Mouse (Mus musculus) stomach, embryonic 16.5 days (tissue): ENCODE data around the gene Nup54. TPM values are rescaled to one million over a fixed set of nuclear protein-coding genes. Genes with fewer than 3 reads are reported as not detected.

Source experiments
- ATAC-seq: fragments of 200-750 bp; cut with Nextera tagmentation; 2 replicates; pipeline ENCODE4 v1.8.0; 2017; ENCODE audit warnings: moderate number of reproducible peaks, moderate TSS enrichment; ENCODE audit not compliant: insufficient read depth, low FRiP score
- H3K27ac ChIP-seq: fragments of 300-500 bp; sonication (generic); 2 replicates; pipeline ENCODE4 v1.5.1; 2014; ENCODE audit warnings: low read length
- H3K27me3 ChIP-seq: fragments of 300-500 bp; sonication (generic); 2 replicates; pipeline ENCODE4 v1.6.1; 2014; ENCODE audit warnings: low read length, control low read depth, mixed read lengths; ENCODE audit not compliant: control insufficient read depth, insufficient read depth
- H3K36me3 ChIP-seq: fragments of 300-500 bp; sonication (generic); 2 replicates; pipeline ENCODE4 v1.6.1; 2014; ENCODE audit warnings: low read length; ENCODE audit not compliant: control insufficient read depth, insufficient read depth
- H3K4me1 ChIP-seq: fragments of 300-500 bp; sonication (generic); 2 replicates; pipeline ENCODE4 v1.6.1; 2014; ENCODE audit warnings: low read length, control low read depth, mixed read lengths; ENCODE audit not compliant: control insufficient read depth, insufficient read depth
- H3K4me2 ChIP-seq: fragments of 300-500 bp; sonication (generic); 2 replicates; pipeline ENCODE4 v1.6.1; 2014; ENCODE audit warnings: low read depth, low read length, mixed read lengths
- H3K4me3 ChIP-seq: fragments of 300-500 bp; sonication (generic); replicated peaks from 2 replicates; pipeline ENCODE4 v1.5.1; 2014; ENCODE audit warnings: mild to moderate bottlenecking, low read length
- H3K9ac ChIP-seq: fragments of 300-500 bp; sonication (generic); 2 replicates; pipeline ENCODE4 v1.6.1; 2014; ENCODE audit warnings: low read length
- H3K9me3 ChIP-seq: fragments of 300-500 bp; sonication (generic); replicated peaks from 2 replicates; pipeline ENCODE4 v1.6.1; 2016; ENCODE audit warnings: low read length, control low read depth; ENCODE audit not compliant: control insufficient read depth
- WGBS: fragments of 180-500 bp; shearing (Covaris S2); extraction: QIAGEN DNeasy Blood & Tissue Kit; methylation state at CpG from one replicate; pipeline ENCODE4 v1.1.7; 2014; 5-methylcytosine and 5-hydroxymethylcytosine counted together
- polyA plus RNA-seq: library from polyadenylated mRNA; unstranded; fragments of >200 nt; fragmentation: Nextera tagmentation; extraction: Ambion mirVana; gene quantifications from 2 replicates; pipeline ENCODE4 v1.2.1, GENCODE M21; 2015

Nup54 gene
- polyA plus RNA-seq, 1 experiment from 2014 or later: 47.3 TPM

DNA sequence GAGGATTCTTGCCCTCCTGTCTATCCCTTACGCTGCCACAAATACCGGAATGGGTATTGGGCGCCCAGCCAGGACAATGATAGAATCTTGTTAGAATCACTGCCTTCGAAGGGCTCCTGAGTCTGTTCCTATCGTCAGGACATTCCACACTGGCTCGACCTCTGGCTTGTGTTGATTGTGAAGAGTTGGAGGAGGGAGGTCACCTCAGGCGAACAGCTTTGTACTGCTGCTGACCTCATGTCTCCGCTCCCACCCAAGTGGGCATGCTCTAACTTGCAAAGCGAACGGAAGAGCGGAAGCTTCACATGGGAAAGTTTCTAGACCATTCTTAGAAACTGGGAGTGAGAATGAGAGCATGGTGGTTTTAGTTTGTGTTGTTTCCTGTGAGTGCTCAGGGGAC, 47.6 kb downstream of the Nup54 start:
- Histone ChIP-seq H3K27ac (no peak overlapping the region), H3K36me3 (no peaks in the 10 kb centered on the region), H3K4me1 (no peaks in the 10 kb centered on the region), H3K4me3 (no peak overlapping the region), H3K9ac (no peak overlapping the region), H3K4me2 (no peak overlapping the region), H3K9me3 (no peaks in the 10 kb centered on the region), H3K27me3 (peaks cover 4% of the 10 kb centered on the region; the same call in 1 of the 2 replicates)
- WGBS: 59% methylated on average over 11 of the region's 11 CpGs
- ATAC-seq: no peak

DNA sequence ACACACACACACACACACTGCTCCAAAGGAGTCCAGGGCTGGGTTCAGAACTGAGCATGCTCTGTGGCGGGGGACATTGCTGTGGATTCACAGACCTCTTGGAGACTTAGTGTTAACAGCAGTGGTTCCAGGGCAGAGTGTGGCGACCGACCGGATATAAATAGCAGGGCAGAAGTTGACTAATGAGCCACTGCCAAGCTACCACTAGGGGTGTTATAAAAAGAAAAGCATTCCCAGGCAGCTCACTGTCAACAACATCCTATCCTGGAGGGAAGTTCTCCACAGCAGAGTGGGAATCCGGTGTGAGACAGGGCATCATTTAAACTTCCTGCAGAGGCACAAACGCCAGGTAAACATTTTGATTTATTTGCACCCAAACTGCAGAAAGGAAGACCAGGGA, 48.4 kb downstream of the Nup54 start:
- Histone ChIP-seq H3K9me3 (no peaks in the 10 kb centered on the region), H3K4me3 (no peak overlapping the region), H3K4me2 (no peak overlapping the region), H3K27me3 (no peaks in the 10 kb centered on the region; the same call in 1 of the 2 replicates), H3K4me1 (no peaks in the 10 kb centered on the region), H3K9ac (no peak overlapping the region), H3K27ac (no peak overlapping the region), H3K36me3 (no peaks in the 10 kb centered on the region)
- ATAC-seq: no peak; the same call in 1 of the 2 replicates
- WGBS: 20% methylated on average over 6 of the region's 6 CpGs

DNA sequence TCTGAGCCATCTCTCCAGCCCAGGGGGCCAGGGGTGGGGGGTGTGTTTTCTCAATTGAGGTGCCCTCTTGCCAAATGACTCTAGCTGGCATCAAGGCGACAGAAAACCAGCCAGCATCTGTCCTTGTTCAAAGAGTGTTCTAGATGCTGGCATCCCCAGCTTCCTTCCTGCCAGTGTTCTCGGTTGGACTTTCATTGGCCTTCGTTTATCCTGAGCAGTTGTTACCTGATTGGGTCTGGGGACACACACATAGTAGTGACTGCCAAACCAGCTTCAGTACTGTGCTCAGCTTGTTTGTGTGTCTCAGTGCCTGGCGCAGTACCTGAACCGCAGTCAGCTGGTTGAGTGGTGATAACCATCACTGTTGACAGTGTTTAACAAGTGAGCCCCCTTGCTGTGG, 48.9 kb downstream of the Nup54 start:
- H3K27me3 ChIP-seq: no peaks in the 10 kb centered on the region
- no peak overlapping the region for H3K27ac ChIP-seq
- no peak for ATAC-seq
- H3K4me1 ChIP-seq: no peaks in the 10 kb centered on the region
- no peak overlapping the region for H3K4me2 ChIP-seq
- no peak overlapping the region for H3K9ac ChIP-seq
- no peaks in the 10 kb centered on the region for H3K9me3 ChIP-seq
- H3K4me3 ChIP-seq: no peak overlapping the region
- 85% methylated on average over 5 of the region's 5 CpGs for WGBS
- no peaks in the 10 kb centered on the region for H3K36me3 ChIP-seq

- Histone ChIP-seq H3K9me3 (no peaks in the 10 kb centered on the region), H3K9ac (no peak overlapping the region), H3K27me3 (no peaks in the 10 kb centered on the region), H3K4me2 (no peak overlapping the region), H3K4me1 (no peaks in the 10 kb centered on the region), H3K36me3 (no peaks in the 10 kb centered on the region), H3K27ac (no peak overlapping the region), H3K4me3 (no peak overlapping the region)
- no peak for ATAC-seq
- 48% methylated on average over 7 of the region's 7 CpGs for WGBS
Observed at GRCm38 (mm10) chr5:92384855-92385254, 50.2 kb downstream of the Nup54 start.

DNA sequence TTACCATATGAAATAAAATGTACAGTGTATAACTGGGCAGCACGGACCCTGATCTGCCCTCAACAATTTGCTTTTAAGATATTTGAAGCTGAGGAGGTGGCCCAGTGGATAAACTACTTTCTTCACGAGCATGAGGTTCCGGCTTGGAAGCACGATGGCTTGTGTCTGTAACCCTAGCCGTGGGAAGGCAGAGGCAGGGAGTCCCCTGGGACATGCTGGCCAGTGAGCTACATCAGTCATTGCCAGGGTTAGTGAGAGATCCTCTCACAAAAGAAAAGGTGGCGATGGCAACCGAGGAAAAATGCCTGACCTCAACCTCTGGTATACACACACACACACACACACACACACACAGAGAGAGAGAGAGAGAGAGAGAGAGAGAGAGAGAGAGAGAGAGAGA, 51.3 kb downstream of the Nup54 start:
- no peaks in the 10 kb centered on the region for H3K9me3 ChIP-seq

GRCm38 (mm10) chr5:92382349-92382679, 52.7 kb downstream of the Nup54 start:
- H3K4me1 ChIP-seq: peaks cover 6% of the 10 kb centered on the region; the same call in 1 of the 2 replicates
- no peak overlapping the region for H3K9ac ChIP-seq
- H3K27me3 ChIP-seq: no peaks in the 10 kb centered on the region
- H3K4me3 ChIP-seq: no peak overlapping the region
- H3K36me3 ChIP-seq: no peaks in the 10 kb centered on the region
- WGBS: 56% methylated on average over 9 of the region's 9 CpGs
- ATAC-seq: no peak
- H3K4me2 ChIP-seq: no peak overlapping the region
- H3K27ac ChIP-seq: no peak overlapping the region
- no peaks in the 10 kb centered on the region for H3K9me3 ChIP-seq

More for the DNA sequence above, 51.3 kb downstream of the Nup54 start:
- Histone ChIP-seq H3K27me3 (no peaks in the 10 kb centered on the region), H3K9ac (no peak overlapping the region), H3K36me3 (no peaks in the 10 kb centered on the region), H3K4me1 (no peaks in the 10 kb centered on the region), H3K27ac (no peak overlapping the region), H3K4me3 (no peak overlapping the region), H3K4me2 (no peak overlapping the region)
- no peak for ATAC-seq
- WGBS: 50% methylated on average over 7 of the region's 7 CpGs

- H3K27me3 ChIP-seq: no peaks in the 10 kb centered on the region
Observed at GRCm38 (mm10) chr5:92381550-92382348, 53.3 kb downstream of the Nup54 start.

DNA sequence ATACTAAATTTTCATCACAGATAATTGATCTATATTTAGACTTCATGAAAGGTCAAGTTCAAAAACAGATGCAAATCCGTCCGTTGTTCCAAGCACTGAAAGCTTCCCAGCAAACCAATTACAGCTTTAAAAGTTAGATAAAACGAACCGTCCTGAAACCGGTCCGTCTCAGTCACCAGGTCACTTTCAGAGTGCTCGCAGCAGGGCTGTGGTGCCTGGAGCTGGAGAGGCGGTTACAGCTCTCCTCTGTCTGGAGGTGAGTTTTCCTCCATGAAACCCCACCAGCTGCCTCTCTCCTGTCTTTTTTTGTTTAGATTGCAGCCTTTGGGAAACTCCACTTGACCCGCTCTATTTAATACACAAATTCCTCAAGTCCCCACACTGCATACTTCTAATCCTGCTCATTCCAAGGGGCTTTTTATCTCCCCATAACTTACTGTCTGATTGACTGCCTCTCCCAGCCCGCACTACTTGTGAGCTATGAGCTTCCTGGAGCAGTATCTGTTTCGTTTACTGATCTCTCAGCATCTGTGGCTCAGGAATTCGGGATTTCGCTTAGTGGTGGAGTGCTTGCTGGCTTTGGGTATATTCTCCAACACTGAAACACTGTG, 58.1 kb downstream of the Nup54 start:
- H3K9ac ChIP-seq: no peak overlapping the region; the same call in 1 of the 2 replicates
- WGBS: 14% methylated on average over 13 of the region's 13 CpGs
- no peaks in the 10 kb centered on the region for H3K36me3 ChIP-seq
- no peak for ATAC-seq
- no peaks in the 10 kb centered on the region for H3K9me3 ChIP-seq
- no peaks in the 10 kb centered on the region for H3K27me3 ChIP-seq
- no peak overlapping the region for H3K27ac ChIP-seq
- H3K4me1 ChIP-seq: peaks cover 13% of the 10 kb centered on the region
- H3K4me3 ChIP-seq: no peak overlapping the region
- 0 out of 2 replicates have a peak overlapping the region, but pooled peaks have one; percentile 5 for H3K4me2 ChIP-seq

More at GRCm38 (mm10) chr5:92381550-92382348, 53.3 kb downstream of the Nup54 start:
- no peak overlapping the region for H3K27ac ChIP-seq
- H3K9ac ChIP-seq: no peak overlapping the region
- no peaks in the 10 kb centered on the region for H3K9me3 ChIP-seq
- no peak overlapping the region for H3K4me3 ChIP-seq
- peaks cover 12% of the 10 kb centered on the region for H3K4me1 ChIP-seq
- no peak overlapping the region for H3K4me2 ChIP-seq
- H3K36me3 ChIP-seq: no peaks in the 10 kb centered on the region
- ATAC-seq: peak; percentile 67
- WGBS: 37% methylated on average over 12 of the region's 12 CpGs

GRCm38 (mm10) chr5:92375368-92375767, 59.7 kb downstream of the Nup54 start:
- peaks cover 13% of the 10 kb centered on the region for H3K4me1 ChIP-seq
- WGBS: 75% methylated on average over 17 of the region's 17 CpGs
- H3K27ac ChIP-seq: 0 out of 2 replicates have a peak overlapping the region, but pooled peaks have one; percentile 44
- H3K4me2 ChIP-seq: no peak overlapping the region
- no peak overlapping the region for H3K9ac ChIP-seq
- H3K36me3 ChIP-seq: no peaks in the 10 kb centered on the region
- no peak for ATAC-seq
- H3K4me3 ChIP-seq: no peak overlapping the region
- no peaks in the 10 kb centered on the region for H3K9me3 ChIP-seq
- no peaks in the 10 kb centered on the region for H3K27me3 ChIP-seq
